In genomic region chr8:95988616-95989380, GRCm38 (mm10) we compare ENCODE assay signal across 17 mouse cellular contexts.
DNase-seq lines count a peak whose midpoint lies in the region; ATAC-seq and TF ChIP-seq lines count a peak whose summit lies in the region.
"Had no signal": no experiment of that assay in that cellular context is flagged by ENCODE, and none has a peak within 500 bp of the region (broad histone marks: within the 10 kb centered on the region; RNA-seq: fewer than 3 reads in every experiment).

No protein-coding gene starts in this region.

- TF ChIP-seq CTCF in brain, embryonic 14.5 days (IDR thresholded peaks at IDR 0.05; ENCODE audit: borderline replicate concordance, extremely low read depth, insufficient read depth, insufficient read length) = no peak

- TF ChIP-seq POLR2A in brain, embryonic 14.5 days (IDR thresholded peaks at IDR 0.05; ENCODE audit: borderline replicate concordance, extremely low read depth, insufficient read depth, insufficient read length, poor library complexity, severe bottlenecking) = no peak

- peak; percentile 29 to 65 for DNase-seq in cerebellum, postnatal 14 days
- DNase-seq in cerebellum, adult 18-20 months = no peak
- DNase-seq in frontal cortex, adult 2 months (ENCODE audit: extremely low spot score in 1 of 2, low spot score in 1 of 2) = no peak
- peak; percentile 27 for DNase-seq in brain, adult 2 months (ENCODE audit: low read depth, low spot score)
- DNase-seq in brain, embryonic 14.5 days (ENCODE audit: low read depth) = peak; percentile 24
- DNase-seq in urinary bladder, postnatal 4 days (ENCODE audit: low spot score in 2 of 2) = no peak
- DNase-seq: adrenal gland, adult 2 months; adrenal gland, postnatal 10 days; adrenal gland, postnatal 25 days; cerebellum, adult 11-12 months; cerebellum, adult 8-10 months; cerebellum, adult 9-11 months; cerebellum, postnatal 36 days; embryo, embryonic 11 days had no signal

- ATAC-seq in frontal cortex, adult (ENCODE audit: low TSS enrichment) = peak; percentile 93
- ATAC-seq: forebrain, embryonic 13.5 days; forebrain, embryonic 16.5 days had no signal

Comparison
In these comparisons a context has a peak if more than half of its experiments do, and no peak if none do; other contexts are left out.
1. DNase-seq: peak in cerebellum, postnatal 14 days (2 of 2), brain, adult 2 months (single experiment) and brain, embryonic 14.5 days (single experiment); none in cerebellum, adult 18-20 months (0 of 2), frontal cortex, adult 2 months (0 of 2) and urinary bladder, postnatal 4 days (0 of 2).